Mouse (Mus musculus) adrenal gland (tissue): ENCODE results near the gene Ankrd54.

ENCODE experiments used
- intact Hi-C: fragments of 180-260 bp; cut with DNase I; formaldehyde crosslinking; loops from one replicate; pipeline ENCODE4 v1.15.1; 2025
- long read RNA-seq, 2 experiments: library from polyadenylated mRNA; unstranded; transcript quantifications; one replicate each; pipeline ENCODE4 v2.0.0; 2020; ENCODE audit warnings: borderline replicate concordance in 1 of 2; ENCODE audit not compliant: insufficient replicate concordance in 1 of 2

Ankrd54 gene
- long read RNA-seq, experiment 1, transcript Ankrd54-201 (8 exons, 1,904 nt) = major isoform, 31 of 41 reads
- long read RNA-seq, experiment 1, partial matches to known transcripts = 2 of 41 reads
- long read RNA-seq, experiment 1, other reads (novel, unspliced or antisense) = 7 of 41 reads
- long read RNA-seq, experiment 2, transcript Ankrd54-201 (8 exons, 1,904 nt) = major isoform, 28 of 41 reads
- long read RNA-seq, experiment 2, partial matches to known transcripts = 5 of 41 reads
- long read RNA-seq, experiment 2, other reads (novel, unspliced or antisense) = 6 of 41 reads

- intact Hi-C loops = no loop called here
Measured at GRCm38 (mm10) chr15:79062376-79063159, at the start of gene Ankrd54. Ankrd54 (minus strand) TSS chr15:79062893.

GRCm38 (mm10) chr15:79111774-79112173, 49.1 kb upstream of the Ankrd54 start:
- intact Hi-C loops = no loop called here

- intact Hi-C loops = no loop called here
Measured at GRCm38 (mm10) chr15:79110528-79110927, 47.8 kb upstream of the Ankrd54 start.

GRCm38 (mm10) chr15:79110031-79110430, 47.3 kb upstream of the Ankrd54 start:
- intact Hi-C loops = no loop called here

- intact Hi-C loops = no loop called here
Measured at GRCm38 (mm10) chr15:79109321-79109934, 46.7 kb upstream of the Ankrd54 start.

- intact Hi-C loops = no loop called here
Measured at GRCm38 (mm10) chr15:79108421-79109320, 46.0 kb upstream of the Ankrd54 start, which contains the start of gene Micall1. Micall1 (plus strand) TSS chr15:79108898.

- intact Hi-C loops = no loop called here
Measured at GRCm38 (mm10) chr15:79107966-79108365, 45.3 kb upstream of the Ankrd54 start.

- intact Hi-C loops = no loop called here
Measured at GRCm38 (mm10) chr15:79105804-79106203, 43.1 kb upstream of the Ankrd54 start.

- intact Hi-C loops = no loop called here
Measured at GRCm38 (mm10) chr15:79103264-79103663, 40.6 kb upstream of the Ankrd54 start.

- intact Hi-C loops = no loop called here
Measured at GRCm38 (mm10) chr15:79101531-79101930, 38.8 kb upstream of the Ankrd54 start.

GRCm38 (mm10) chr15:79100391-79100790, 37.7 kb upstream of the Ankrd54 start:
- intact Hi-C loops = no loop called here

- intact Hi-C loops = no loop called here
Measured at GRCm38 (mm10) chr15:79099456-79099855, 36.8 kb upstream of the Ankrd54 start.

- intact Hi-C loops = no loop called here
Measured at GRCm38 (mm10) chr15:79098868-79099267, 36.2 kb upstream of the Ankrd54 start.

GRCm38 (mm10) chr15:79098220-79098619, 35.5 kb upstream of the Ankrd54 start:
- intact Hi-C loops = no loop called here

- intact Hi-C loops = no loop called here
Measured at GRCm38 (mm10) chr15:79097611-79098025, 34.9 kb upstream of the Ankrd54 start.

- intact Hi-C loops = no loop called here
Measured at GRCm38 (mm10) chr15:79097135-79097534, 34.4 kb upstream of the Ankrd54 start.

- intact Hi-C loops = no loop called here
Measured at GRCm38 (mm10) chr15:79096556-79096955, 33.9 kb upstream of the Ankrd54 start.

GRCm38 (mm10) chr15:79095483-79095882, 32.8 kb upstream of the Ankrd54 start:
- intact Hi-C loops = no loop called here

- intact Hi-C loops = loop anchor here (5.0 kb wide), 1 partner anchor 34 kb away; no protein-coding TSS in a partner anchor
Measured at GRCm38 (mm10) chr15:79093083-79093839, 30.6 kb upstream of the Ankrd54 start.

- intact Hi-C loops = loop anchor here (5.0 kb wide), 1 partner anchor 35 kb away; no protein-coding TSS in a partner anchor
Measured at GRCm38 (mm10) chr15:79092284-79092683, 29.6 kb upstream of the Ankrd54 start.
